25 mouse cellular contexts compared by ENCODE assay signal in the genomic region with DNA sequence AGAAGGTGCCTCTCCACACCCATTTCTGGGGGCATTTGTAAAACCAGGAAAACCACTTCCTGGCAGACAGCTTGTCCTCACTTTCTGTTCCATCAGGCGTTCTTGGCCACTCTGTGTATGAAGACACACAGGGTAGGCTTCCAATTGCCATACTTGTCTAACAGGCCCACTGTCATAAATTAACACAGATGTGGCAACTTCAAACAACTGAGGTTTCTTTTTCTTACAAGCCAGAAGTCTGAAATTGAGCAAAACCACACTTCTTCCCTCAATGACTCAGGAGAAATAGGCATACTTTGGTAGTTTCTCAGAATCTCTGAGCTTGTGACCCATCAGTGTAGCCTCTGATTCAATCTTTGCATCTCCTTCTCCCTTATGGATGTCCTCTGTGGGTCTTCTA.
DNase-seq lines count a peak whose midpoint lies in the region; ATAC-seq and TF ChIP-seq lines count a peak whose summit lies in the region.
"Had no signal": no experiment of that assay in that cellular context is flagged by ENCODE, and none has a peak within 500 bp of the region (broad histone marks: within the 10 kb centered on the region; RNA-seq: fewer than 3 reads in every experiment).

No protein-coding gene starts in this region.

- H3K9me3 ChIP-seq in MEL (replicated peaks; ENCODE audit: insufficient read depth, low read length), result no peaks in the 10 kb centered on the region
- no peaks in the 10 kb centered on the region for H3K9me3 ChIP-seq in hindbrain, embryonic 10.5 days
- H3K9me3 ChIP-seq in embryonic facial prominence, embryonic 10.5 days, result no peaks in the 10 kb centered on the region
- H3K9me3 ChIP-seq: embryonic facial prominence, embryonic 13.5 days; G1E; heart, embryonic 12.5 days; heart, embryonic 15.5 days; hindbrain, embryonic 12.5 days; hindbrain, embryonic 15.5 days had no signal

- no peak for TF ChIP-seq POLR2A in MEL (IDR thresholded peaks at IDR 0.05; ENCODE audit: control insufficient read depth in 1 of 2, insufficient read depth in 1 of 2, low read depth in 1 of 2, low read length in 2 of 2, poor library complexity in 1 of 2)

- DNase-seq in MEL (ENCODE audit: low read depth, low spot score), result peak; percentile 6
- peak; percentile 46 for DNase-seq in fibroblast of lung, adult 2 months (ENCODE audit: low read depth)
- DNase-seq in heart, adult 9 months (ENCODE audit: low spot score in 2 of 2), result no peak
- no peak for DNase-seq in hindbrain, embryonic 10.5 days (ENCODE audit: low spot score)
- no peak for DNase-seq in embryonic facial prominence, embryonic 10.5 days (ENCODE audit: low spot score)
- DNase-seq in layer of hippocampus, adult 11-12 months (ENCODE audit: low spot score), result no peak
- DNase-seq: adrenal gland, adult 8-10 months; adrenal gland, postnatal 25 days; cerebellum, adult 11-12 months; cerebellum, adult 9-10 months; cerebellum, postnatal 14 days; forebrain, postnatal 0 days; gastrocnemius, postnatal 25 days; heart, adult 2 months; heart, postnatal 10 days; heart, postnatal 36 days; kidney, adult 2 months had no signal

- peaks cover 0 to 10% of the 10 kb centered on the region in 2 experiments; a peak in 3 of 4 replicates for H3K4me1 ChIP-seq in MEL (ENCODE audit: control insufficient read depth in 1 of 2, insufficient read depth in 2 of 2, low read length in 2 of 2)
- H3K4me1 ChIP-seq in hindbrain, embryonic 10.5 days (replicated peaks), result 0 out of 2 replicates have a peak, but pooled peaks cover 4% of the 10 kb centered on the region
- no peaks in the 10 kb centered on the region for H3K4me1 ChIP-seq in embryonic facial prominence, embryonic 10.5 days
- H3K4me1 ChIP-seq: embryonic facial prominence, embryonic 13.5 days; heart, embryonic 12.5 days; heart, embryonic 15.5 days had no signal

- no peak for TF ChIP-seq CTCF in MEL (IDR thresholded peaks at IDR 0.05 in 2 of 3, conservative IDR thresholded peaks at IDR 0.05 in 1 of 3; ENCODE audit: control insufficient read depth in 1 of 3, insufficient read depth in 1 of 3, low read depth in 2 of 3, low read length in 3 of 3, poor library complexity in 1 of 3, severe bottlenecking in 1 of 3)

- no peak overlapping the region for H3K4me3 ChIP-seq in MEL (ENCODE audit: control insufficient read depth in 1 of 2, insufficient read depth in 1 of 2, low read depth in 2 of 2, low read length in 2 of 2)
- no peak overlapping the region for H3K4me3 ChIP-seq in hindbrain, embryonic 10.5 days
- no peak overlapping the region for H3K4me3 ChIP-seq in embryonic facial prominence, embryonic 10.5 days
- H3K4me3 ChIP-seq: embryonic facial prominence, embryonic 13.5 days; heart, adult 2 months; heart, embryonic 12.5 days; heart, embryonic 15.5 days; hindbrain, embryonic 12.5 days; hindbrain, embryonic 15.5 days had no signal

- no peak for TF ChIP-seq EP300 in MEL (IDR thresholded peaks at IDR 0.05; ENCODE audit: low read depth in 1 of 2, low read length in 2 of 2)

- 84% methylated on average over 1 of the region's 1 CpGs for WGBS in hindbrain, embryonic 10.5 days
- 83% methylated on average over 1 of the region's 1 CpGs for WGBS in embryonic facial prominence, embryonic 10.5 days

- no peak overlapping the region for H3K27ac ChIP-seq in MEL (ENCODE audit: control insufficient read depth, low read depth, low read length)
- H3K27ac ChIP-seq in hindbrain, embryonic 10.5 days, result no peak overlapping the region
- no peak overlapping the region for H3K27ac ChIP-seq in embryonic facial prominence, embryonic 10.5 days (replicated peaks)
- H3K27ac ChIP-seq: embryonic facial prominence, embryonic 13.5 days; heart, adult 2 months; heart, embryonic 15.5 days; hindbrain, embryonic 12.5 days had no signal

- peak; percentile 63 for ATAC-seq in megakaryocyte, adult 5-6 weeks (ENCODE audit: poor library complexity, severe bottlenecking)
- ATAC-seq: intestine, postnatal 0 days had no signal

- no peaks in the 10 kb centered on the region for H3K27me3 ChIP-seq in MEL (ENCODE audit: control insufficient read depth in 1 of 2, insufficient read depth in 2 of 2, low read length in 2 of 2)
- H3K27me3 ChIP-seq in hindbrain, embryonic 10.5 days (ENCODE audit: insufficient read depth, poor library complexity, severe bottlenecking), result no peaks in the 10 kb centered on the region
- no peaks in the 10 kb centered on the region for H3K27me3 ChIP-seq in embryonic facial prominence, embryonic 10.5 days (replicated peaks; ENCODE audit: low read depth, poor library complexity, severe bottlenecking)
- H3K27me3 ChIP-seq: embryonic facial prominence, embryonic 13.5 days; heart, embryonic 12.5 days; heart, embryonic 15.5 days; hindbrain, embryonic 12.5 days; hindbrain, embryonic 15.5 days had no signal

- H3K36me3 ChIP-seq in MEL (ENCODE audit: control insufficient read depth in 1 of 2, insufficient read depth in 2 of 2, low read length in 2 of 2), result peaks cover 0 to 3% of the 10 kb centered on the region in 2 experiments; a peak in 2 of 4 replicates
- H3K36me3 ChIP-seq in hindbrain, embryonic 10.5 days, result no peaks in the 10 kb centered on the region
- H3K36me3 ChIP-seq in embryonic facial prominence, embryonic 10.5 days (replicated peaks), result no peaks in the 10 kb centered on the region
- H3K36me3 ChIP-seq: embryonic facial prominence, embryonic 13.5 days; G1E; heart, embryonic 12.5 days; heart, embryonic 15.5 days; hindbrain, embryonic 12.5 days; hindbrain, embryonic 15.5 days had no signal

- H3K9ac ChIP-seq in MEL (ENCODE audit: control insufficient read depth, low read depth, low read length, poor library complexity, severe bottlenecking), result no peak overlapping the region
- H3K9ac ChIP-seq: embryonic facial prominence, embryonic 13.5 days; forebrain, postnatal 0 days; heart, embryonic 12.5 days; heart, embryonic 15.5 days; hindbrain, embryonic 12.5 days; hindbrain, embryonic 15.5 days had no signal

- no peak for TF ChIP-seq RAD21 in MEL (IDR thresholded peaks at IDR 0.05; ENCODE audit: low read depth, low read length)

- H3K79me2 ChIP-seq in MEL (ENCODE audit: control insufficient read depth, insufficient read depth, low read length, poor library complexity), result no peaks in the 10 kb centered on the region

TF ChIP-seq in MEL, 35 proteins besides CTCF, POLR2A, EP300 and RAD21:
- TF ChIP-seq CHD2 (IDR thresholded peaks at IDR 0.05; ENCODE audit: low read length) (no peak), NELFE (IDR thresholded peaks at IDR 0.05; ENCODE audit: low read depth, low read length) (no peak), MAFK (IDR thresholded peaks at IDR 0.05; ENCODE audit: borderline replicate concordance, low read depth, low read length) (no peak), POLR2AphosphoS2 (IDR thresholded peaks at IDR 0.05; ENCODE audit: low read length) (no peak), SIN3A (IDR thresholded peaks at IDR 0.05; ENCODE audit: low read length) (no peak), TBP (IDR thresholded peaks at IDR 0.05; ENCODE audit: low read depth, low read length) (no peak), ELF1 (IDR thresholded peaks at IDR 0.05; ENCODE audit: low read depth, low read length) (no peak), ZMIZ1 (IDR thresholded peaks at IDR 0.05; ENCODE audit: low read depth, low read length) (no peak)

Comparison
In these comparisons a context has a peak if more than half of its experiments do, and no peak if none do; other contexts are left out.
1. DNase-seq: peak in MEL (single experiment) and fibroblast of lung, adult 2 months (single experiment); none in heart, adult 9 months (0 of 2), hindbrain, embryonic 10.5 days (single experiment), embryonic facial prominence, embryonic 10.5 days (single experiment) and layer of hippocampus, adult 11-12 months (single experiment).